Mouse (Mus musculus) heart, adult 2 months (tissue): Measurements from ENCODE around the gene Pfn3. TPM values are rescaled to one million over a fixed set of nuclear protein-coding genes. Genes with fewer than 3 reads are reported as not detected.

Experiments
- DNase-seq, 2 experiments: peaks; one replicate each; pipeline ENCODE4 v3.0.0; 2021
- H3K27ac ChIP-seq: fragments of 200-600 bp; 2 replicates; pipeline ENCODE4 v1.8.1; 2022
- H3K27me3 ChIP-seq: fragments of 200-500 bp; 2 replicates; pipeline ENCODE4 v1.6.1; 2012; ENCODE audit warnings: mild to moderate bottlenecking, low read length, inconsistent platforms, mixed read lengths; ENCODE audit not compliant: control insufficient read depth, insufficient read depth
- H3K36me3 ChIP-seq: fragments of 200-500 bp; 2 replicates; pipeline ENCODE4 v1.6.1; 2012; ENCODE audit warnings: low read length, inconsistent platforms; ENCODE audit not compliant: control insufficient read depth, insufficient read depth
- H3K4me1 ChIP-seq: fragments of 200-500 bp; 2 replicates; pipeline ENCODE4 v1.6.1; 2011; ENCODE audit warnings: low read length; ENCODE audit not compliant: control insufficient read depth, insufficient read depth
- H3K4me3 ChIP-seq: fragments of 200-600 bp; 2 replicates; pipeline ENCODE4 v1.8.1; 2022
- H3K79me2 ChIP-seq: fragments of 200-500 bp; replicated peaks from 2 replicates; pipeline ENCODE4 v1.6.1; 2012; ENCODE audit warnings: mild to moderate bottlenecking, inconsistent platforms, low read length, moderate library complexity, mixed read lengths; ENCODE audit not compliant: control insufficient read depth, insufficient read depth
- H3K9ac ChIP-seq: fragments of 200-500 bp; 2 replicates; pipeline ENCODE4 v1.6.1; 2012; ENCODE audit warnings: low read depth, mild to moderate bottlenecking, control low read depth, inconsistent platforms, low read length, mixed read lengths
- CTCF ChIP-seq: fragments of 200-600 bp; IDR thresholded peaks from 2 replicates; pipeline ENCODE4 v1.8.1; 2022; ENCODE audit warnings: antibody characterized with exemption, mild to moderate bottlenecking, moderate library complexity
- EP300 ChIP-seq: fragments of 200-500 bp; IDR thresholded peaks from 2 replicates; pipeline ENCODE4 v1.6.1; 2011; ENCODE audit warnings: low read depth, low read length, control low read depth; ENCODE audit not compliant: insufficient read depth
- POLR2A ChIP-seq: fragments of 200-500 bp; IDR thresholded peaks from 2 replicates; pipeline ENCODE4 v1.6.1; 2011; ENCODE audit warnings: mild to moderate bottlenecking, low read depth, low read length, control low read depth; ENCODE audit not compliant: insufficient read depth
- WGBS: fragments of 180-500 bp; shearing (Covaris S2); methylation state at CpG from one replicate; pipeline ENCODE4 v1.1.7; 2018; 5-methylcytosine and 5-hydroxymethylcytosine counted together
- intact Hi-C: fragments of 180-260 bp; cut with DNase I; formaldehyde crosslinking; loops from one replicate; pipeline ENCODE4 v1.15.1; 2025
- microRNA-seq, 2 experiments: library from miRNA; unstranded; fragments of <30 nt; microRNA quantifications; one replicate each; pipeline ENCODE4 v1.2.0; 2021
- polyA plus RNA-seq: library from polyadenylated mRNA; depleted of rRNA; stranded (reverse); fragments of >200 nt; gene quantifications from 2 replicates; pipeline ENCODE4 v1.2.3, GENCODE M21; 2012; rRNA removed
- total RNA-seq, 2 experiments: library from RNA; stranded (reverse); gene quantifications; 2 replicates each; pipeline ENCODE4 v1.2.3; 2021

The Pfn3 gene
- total and polyA plus RNA-seq, 3 experiments, result not detected

- intact Hi-C loops, result no loop called here
- TF ChIP-seq CTCF, result no peak
- TF ChIP-seq EP300, result no peak
- TF ChIP-seq POLR2A, result no peak
- Histone ChIP-seq H3K4me1 (no peaks in the 10 kb centered on the region; the same call in 1 of the 2 replicates), H3K27me3 (no peaks in the 10 kb centered on the region), H3K4me3 (no peak overlapping the region), H3K9ac (no peak overlapping the region), H3K79me2 (no peaks in the 10 kb centered on the region), H3K36me3 (no peaks in the 10 kb centered on the region), H3K27ac (no peak overlapping the region)
- DNase-seq, result no peak
- 64% methylated on average over 5 of the region's 5 CpGs for WGBS
Measured at GRCm38 (mm10) chr13:55371740-55372139, 43.3 kb downstream of the Pfn3 start.

- H3K27ac ChIP-seq, result no peak overlapping the region
- H3K4me3 ChIP-seq, result no peak overlapping the region
- no peak overlapping the region for H3K9ac ChIP-seq
- peak in 1 of 2 experiments; percentile 19 for DNase-seq
- no peaks in the 10 kb centered on the region for H3K27me3 ChIP-seq
- no peaks in the 10 kb centered on the region; the same call in 1 of the 2 replicates for H3K4me1 ChIP-seq
- intact Hi-C loops, result no loop called here
- WGBS, result 55% methylated on average over 8 of the region's 8 CpGs
- H3K79me2 ChIP-seq, result no peaks in the 10 kb centered on the region
- TF ChIP-seq POLR2A (no peak), CTCF (no peak), EP300 (no peak)
- H3K36me3 ChIP-seq, result no peaks in the 10 kb centered on the region
Measured at GRCm38 (mm10) chr13:55371007-55371681, 43.9 kb downstream of the Pfn3 start.

- Histone ChIP-seq H3K9ac (no peak overlapping the region), H3K27ac (no peak overlapping the region), H3K4me1 (no peaks in the 10 kb centered on the region; the same call in 1 of the 2 replicates), H3K27me3 (no peaks in the 10 kb centered on the region), H3K4me3 (no peak overlapping the region), H3K36me3 (no peaks in the 10 kb centered on the region), H3K79me2 (no peaks in the 10 kb centered on the region)
- DNase-seq, result peak; percentile 30 to 33
- intact Hi-C loops, result no loop called here
- 19% methylated on average over 3 of the region's 3 CpGs for WGBS
- TF ChIP-seq CTCF (no peak), EP300 (no peak), POLR2A (no peak)
Measured at GRCm38 (mm10) chr13:55370234-55370633, 44.8 kb downstream of the Pfn3 start.

GRCm38 (mm10) chr13:55369531-55370114, 45.4 kb downstream of the Pfn3 start, which contains the start of gene Rgs14:
Rgs14 (plus strand) TSS chr13:55369732.
- DNase-seq, result peak; percentile 45 to 57
- Histone ChIP-seq H3K27ac (peak within 1 kb of the TSS; percentile 7; the same call in 1 of the 2 replicates), H3K4me3 (no peak within 1 kb of the TSS), H3K36me3 (no peaks in the 10 kb centered on the region), H3K4me1 (no peaks in the 10 kb centered on the region; the same call in 1 of the 2 replicates), H3K79me2 (no peaks in the 10 kb centered on the region), H3K9ac (no peak within 1 kb of the TSS), H3K27me3 (no peaks in the 10 kb centered on the region)
- intact Hi-C loops, result no loop called here
- WGBS, result 20% methylated on average over 13 of the region's 13 CpGs
- TF ChIP-seq CTCF (no peak), EP300 (no peak), POLR2A (no peak)

- Histone ChIP-seq H3K79me2 (no peaks in the 10 kb centered on the region), H3K36me3 (no peaks in the 10 kb centered on the region), H3K4me1 (no peaks in the 10 kb centered on the region; the same call in 1 of the 2 replicates), H3K27me3 (no peaks in the 10 kb centered on the region), H3K9ac (no peak overlapping the region), H3K27ac (no peak overlapping the region), H3K4me3 (no peak overlapping the region)
- intact Hi-C loops, result no loop called here
- no peak for DNase-seq
- 72% methylated on average over 7 of the region's 7 CpGs for WGBS
- TF ChIP-seq CTCF, result no peak
- TF ChIP-seq EP300, result no peak
- no peak for TF ChIP-seq POLR2A
Measured at GRCm38 (mm10) chr13:55368401-55368800, 46.6 kb downstream of the Pfn3 start.

Small RNA genes lying within 50 kb of the gene (microRNA-seq; reads per million reads assigned to microRNA genes)
- gene Mir6943, result 0.56 to 1.5 reads per million in 2 experiments

Other genes with a start within 250 kb of the Pfn3 start
- gene Nsd1, start 205.4 kb downstream of the Pfn3 start, total RNA-seq, result 10 to 100 TPM; 52.5 to 55.8 TPM
- gene Nsd1, start 205.4 kb downstream of the Pfn3 start, polyA plus RNA-seq, result 11.0 and 18.4 TPM in 2 replicates
- 10 to 100 TPM; 37.4 to 40.8 TPM for gene Prelid1, start 94.7 kb downstream of the Pfn3 start, total RNA-seq
- gene Prelid1, start 94.7 kb downstream of the Pfn3 start, polyA plus RNA-seq, result 67.4 and 70.1 TPM in 2 replicates
- gene Rab24, start 93.3 kb downstream of the Pfn3 start, total RNA-seq, result 10 to 100 TPM; 29.1 to 37.2 TPM
- gene Rab24, start 93.3 kb downstream of the Pfn3 start, polyA plus RNA-seq, result 60.6 and 68.9 TPM in 2 replicates
- not detected for gene Mxd3, start 85.4 kb downstream of the Pfn3 start, total RNA-seq
- gene Mxd3, start 85.4 kb downstream of the Pfn3 start, polyA plus RNA-seq, result 0.21 and 0.53 TPM in 2 replicates
- 10 to 100 TPM; 50.5 to 52.2 TPM for gene Lman2, start 52.4 kb downstream of the Pfn3 start, total RNA-seq
- gene Lman2, start 52.4 kb downstream of the Pfn3 start, polyA plus RNA-seq, result 52.6 and 83.6 TPM in 2 replicates
- gene Rgs14, start 45.5 kb downstream of the Pfn3 start, total RNA-seq, result under 1 TPM; 0.23 to 0.73 TPM
- gene Rgs14, start 45.5 kb downstream of the Pfn3 start, polyA plus RNA-seq, result 0.97 and 1.9 TPM in 2 replicates
- gene Slc34a1, start 17.0 kb downstream of the Pfn3 start, total RNA-seq, result not detected
- 0.16 and 0.18 TPM in 2 replicates for gene Slc34a1, start 17.0 kb downstream of the Pfn3 start, polyA plus RNA-seq
- not detected for gene F12, start 11.6 kb upstream of the Pfn3 start, total RNA-seq
- 0.23 TPM in 1 of 2 replicates, not detected in the other for gene F12, start 11.6 kb upstream of the Pfn3 start, polyA plus RNA-seq
- 10 to 100 TPM; 17.1 to 19.5 TPM for gene Grk6, start 29.8 kb upstream of the Pfn3 start, total RNA-seq
- gene Grk6, start 29.8 kb upstream of the Pfn3 start, polyA plus RNA-seq, result 22.5 and 29.0 TPM in 2 replicates
- gene Prr7, start 49.0 kb upstream of the Pfn3 start, total RNA-seq, result under 1 TPM; 0.86 to 0.94 TPM
- 0.53 and 1.1 TPM in 2 replicates for gene Prr7, start 49.0 kb upstream of the Pfn3 start, polyA plus RNA-seq
- 1 to 10 TPM; 4.8 to 9.3 TPM for gene Dbn1, start 72.9 kb upstream of the Pfn3 start, total RNA-seq
- 10.4 and 11.5 TPM in 2 replicates for gene Dbn1, start 72.9 kb upstream of the Pfn3 start, polyA plus RNA-seq
- 10 to 100 TPM; 46.9 to 54.0 TPM for gene Pdlim7, start 98.4 kb upstream of the Pfn3 start, total RNA-seq
- 86.3 and 98.2 TPM in 2 replicates for gene Pdlim7, start 98.4 kb upstream of the Pfn3 start, polyA plus RNA-seq
- 1 to 10 TPM; 1.9 to 2.4 TPM for gene Dok3, start 114.1 kb upstream of the Pfn3 start, total RNA-seq
- 3.7 and 7.3 TPM in 2 replicates for gene Dok3, start 114.1 kb upstream of the Pfn3 start, polyA plus RNA-seq
- gene Ddx41, start 121.4 kb upstream of the Pfn3 start, total RNA-seq, result 10 to 100 TPM; 13.0 to 13.9 TPM
- gene Ddx41, start 121.4 kb upstream of the Pfn3 start, polyA plus RNA-seq, result 20.7 and 21.1 TPM in 2 replicates
- gene Fam193b, start 155.9 kb upstream of the Pfn3 start, total RNA-seq, result 10 to 100 TPM; 11.2 to 13.0 TPM
- gene Fam193b, start 155.9 kb upstream of the Pfn3 start, polyA plus RNA-seq, result 43.9 and 46.1 TPM in 2 replicates
- gene Tmed9, start 158.5 kb upstream of the Pfn3 start, total RNA-seq, result 10 to 100 TPM; 85.5 to 95.7 TPM
- gene Tmed9, start 158.5 kb upstream of the Pfn3 start, polyA plus RNA-seq, result 64.5 and 91.4 TPM in 2 replicates
- gene B4galt7, start 184.7 kb upstream of the Pfn3 start, total RNA-seq, result 1 to 10 TPM; 8.8 to 9.8 TPM
- 11.4 and 13.2 TPM in 2 replicates for gene B4galt7, start 184.7 kb upstream of the Pfn3 start, polyA plus RNA-seq
- 10 to 100 TPM; 10.4 to 10.9 TPM for gene Caml, start 207.8 kb upstream of the Pfn3 start, total RNA-seq
- 11.7 and 14.9 TPM in 2 replicates for gene Caml, start 207.8 kb upstream of the Pfn3 start, polyA plus RNA-seq
- gene Ddx46, start 219.8 kb upstream of the Pfn3 start, total RNA-seq, result 10 to 100 TPM; 20.8 to 21.1 TPM
- gene Ddx46, start 219.8 kb upstream of the Pfn3 start, polyA plus RNA-seq, result 7.9 and 14.8 TPM in 2 replicates